Mouse (Mus musculus) forebrain, embryonic 14.5 days (tissue): ENCODE results near the gene Ccdc115. TPM values are rescaled to one million over a fixed set of nuclear protein-coding genes. Genes with fewer than 3 reads are reported as not detected.

Source experiments
- ATAC-seq: fragments of 200-750 bp; cut with Nextera tagmentation; 2 replicates; pipeline ENCODE4 v1.8.0; 2017; ENCODE audit warnings: mild to moderate bottlenecking, moderate library complexity
- DNase-seq: peaks from one replicate; pipeline ENCODE4 v3.0.0-alpha.2; 2015; ENCODE audit warnings: low spot score
- H3K27ac ChIP-seq: fragments of 300-500 bp; sonication (generic); 2 replicates; pipeline ENCODE4 v1.5.1; 2014; ENCODE audit warnings: low read depth, mild to moderate bottlenecking, control low read depth, low read length, moderate library complexity
- H3K27me3 ChIP-seq: fragments of 300-500 bp; sonication (generic); replicated peaks from 2 replicates; pipeline ENCODE4 v1.6.1; 2014; ENCODE audit warnings: low read length, control low read depth, mixed read lengths; ENCODE audit not compliant: control insufficient read depth, insufficient read depth
- H3K36me3 ChIP-seq: fragments of 300-500 bp; sonication (generic); 2 replicates; pipeline ENCODE4 v1.6.1; 2014; ENCODE audit warnings: low read length, control low read depth; ENCODE audit not compliant: control insufficient read depth, insufficient read depth
- H3K4me1 ChIP-seq: fragments of 300-500 bp; sonication (generic); 2 replicates; pipeline ENCODE4 v1.6.1; 2014; ENCODE audit warnings: antibody characterized with exemption, low read length, control low read depth; ENCODE audit not compliant: control insufficient read depth, insufficient read depth
- H3K4me2 ChIP-seq: fragments of 300-500 bp; sonication (generic); 2 replicates; pipeline ENCODE4 v1.6.1; 2014; ENCODE audit warnings: mild to moderate bottlenecking, control low read depth, low read length
- H3K4me3 ChIP-seq: fragments of 300-500 bp; sonication (generic); 2 replicates; pipeline ENCODE4 v1.5.1; 2014; ENCODE audit warnings: low read depth, low read length, control low read depth
- H3K9ac ChIP-seq: fragments of 300-500 bp; sonication (generic); 2 replicates; pipeline ENCODE4 v1.6.1; 2014; ENCODE audit warnings: mild to moderate bottlenecking, low read length, control low read depth, moderate library complexity
- H3K9me3 ChIP-seq: fragments of 300-500 bp; sonication (generic); replicated peaks from 2 replicates; pipeline ENCODE4 v1.6.1; 2016; ENCODE audit warnings: low read length, control low read depth, mixed read lengths; ENCODE audit not compliant: control insufficient read depth
- WGBS: fragments of 180-500 bp; shearing (Covaris S2); extraction: QIAGEN DNeasy Blood & Tissue Kit; methylation state at CpG from one replicate; pipeline ENCODE4 v1.1.7; 2014; 5-methylcytosine and 5-hydroxymethylcytosine counted together
- polyA plus RNA-seq: library from polyadenylated mRNA; unstranded; fragments of >200 nt; fragmentation: Nextera tagmentation; extraction: Ambion mirVana; gene quantifications from 2 replicates; pipeline ENCODE4 v1.2.1, GENCODE M21; 2014

Ccdc115 gene
- 69.8 and 70.3 TPM in 2 replicates for polyA plus RNA-seq

GRCm38 (mm10) chr1:34439215-34439960, at the start of gene Ccdc115, which contains the start of gene Imp4:
Ccdc115 (minus strand) TSS chr1:34439672.
Imp4 (plus strand) TSS chr1:34439851.
- H3K27ac ChIP-seq: no peak within 1 kb of the TSS
- DNase-seq: peak; percentile 100
- WGBS: under 1% methylated on average over 48 of the region's 48 CpGs
- H3K9me3 ChIP-seq: no peaks in the 10 kb centered on the region
- H3K36me3 ChIP-seq: peaks cover 24% of the 10 kb centered on the region
- peak within 1 kb of the TSS; percentile 62 for H3K9ac ChIP-seq
- H3K4me1 ChIP-seq: peaks cover 5% of the 10 kb centered on the region
- peak within 1 kb of the TSS; percentile 67 for H3K4me2 ChIP-seq
- ATAC-seq: peak; percentile 94
- no peaks in the 10 kb centered on the region for H3K27me3 ChIP-seq
- peak within 1 kb of the TSS; percentile 59 for H3K4me3 ChIP-seq

GRCm38 (mm10) chr1:34487383-34487782, 47.9 kb upstream of the Ccdc115 start:
- no peak for ATAC-seq
- Histone ChIP-seq H3K4me3 (no peak overlapping the region), H3K4me1 (peaks cover 3% of the 10 kb centered on the region; the same call in 1 of the 2 replicates), H3K9me3 (no peaks in the 10 kb centered on the region), H3K4me2 (no peak overlapping the region), H3K27me3 (no peaks in the 10 kb centered on the region), H3K27ac (no peak overlapping the region), H3K36me3 (no peaks in the 10 kb centered on the region), H3K9ac (no peak overlapping the region)
- no peak for DNase-seq
- WGBS: 94% methylated on average over 3 of the region's 3 CpGs

GRCm38 (mm10) chr1:34485461-34486188, 46.2 kb upstream of the Ccdc115 start:
- Histone ChIP-seq H3K4me3 (peak overlapping the region; percentile 14), H3K9me3 (no peaks in the 10 kb centered on the region), H3K9ac (peak overlapping the region; percentile 17; the same call in 1 of the 2 replicates), H3K4me1 (peaks cover 3% of the 10 kb centered on the region; the same call in 1 of the 2 replicates), H3K36me3 (no peaks in the 10 kb centered on the region), H3K27me3 (no peaks in the 10 kb centered on the region), H3K4me2 (peak overlapping the region; percentile 47), H3K27ac (no peak overlapping the region)
- ATAC-seq (peak; percentile 23; the same call in 1 of the 2 replicates), DNase-seq (peak; percentile 56)
- 12% methylated on average over 25 of the region's 25 CpGs for WGBS

DNA sequence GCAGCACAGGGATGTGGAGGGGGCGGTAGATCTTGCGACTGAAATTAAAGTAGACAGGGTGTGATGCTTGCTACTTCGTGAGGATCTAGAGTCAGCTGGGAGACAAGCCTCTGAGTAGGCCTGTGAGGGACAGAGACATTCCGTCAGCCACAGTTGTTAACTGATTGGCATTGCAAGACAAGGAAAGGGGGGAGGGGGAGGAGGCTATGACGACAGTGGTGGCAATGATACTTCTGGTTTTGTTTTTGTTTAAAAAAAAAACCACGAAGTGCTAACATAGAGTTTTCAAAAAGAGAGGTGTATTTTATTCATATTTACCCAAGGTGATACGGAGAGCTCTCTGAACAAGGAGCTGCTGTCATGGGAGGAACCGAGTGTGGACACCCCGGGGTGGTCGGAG, 45.0 kb upstream of the Ccdc115 start:
- WGBS: 81% methylated on average over 10 of the region's 10 CpGs
- peaks cover 3% of the 10 kb centered on the region; the same call in 1 of the 2 replicates for H3K4me1 ChIP-seq
- no peaks in the 10 kb centered on the region for H3K9me3 ChIP-seq
- no peaks in the 10 kb centered on the region for H3K27me3 ChIP-seq
- DNase-seq (no peak), ATAC-seq (no peak)
- no peaks in the 10 kb centered on the region for H3K36me3 ChIP-seq
- no peak overlapping the region for H3K9ac ChIP-seq
- no peak overlapping the region for H3K27ac ChIP-seq
- H3K4me3 ChIP-seq: no peak overlapping the region
- no peak overlapping the region for H3K4me2 ChIP-seq

DNA sequence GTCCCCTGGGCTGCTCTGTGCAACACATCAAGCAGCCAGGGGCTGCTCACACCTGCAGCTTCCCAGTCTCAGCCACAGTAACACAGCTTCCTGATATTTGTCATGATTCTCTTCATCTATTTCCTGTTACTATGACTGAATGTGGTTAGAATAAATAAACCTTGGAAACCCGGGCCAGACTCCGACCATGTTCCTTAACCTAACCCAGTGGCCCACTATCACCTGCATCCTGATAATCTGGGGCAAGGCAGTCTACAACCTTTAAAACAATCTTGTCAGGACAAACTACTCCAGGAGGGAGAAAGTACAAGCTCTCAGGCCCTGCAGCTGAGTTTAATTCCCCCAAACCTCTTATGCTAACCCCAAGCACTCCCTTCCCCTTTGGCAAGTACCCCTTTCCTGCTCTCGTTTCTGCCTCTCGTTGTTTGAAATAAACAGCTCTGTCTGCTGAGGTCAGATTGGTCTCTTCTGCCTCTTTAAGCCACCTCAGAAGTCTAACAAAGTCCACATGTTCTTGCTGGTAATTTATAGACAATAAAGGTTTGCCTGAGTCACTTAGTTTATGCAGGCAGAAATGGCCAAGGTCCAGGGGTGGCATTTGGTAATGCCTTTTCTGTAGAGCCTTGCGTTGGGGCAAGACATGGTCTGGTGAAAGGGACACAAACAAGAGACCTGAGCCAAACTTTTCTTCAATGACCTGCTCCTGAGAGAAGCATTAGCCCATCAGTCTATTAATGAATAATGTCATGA, 42.6 kb upstream of the Ccdc115 start:
- Histone ChIP-seq H3K4me1 (peaks cover 3% of the 10 kb centered on the region; the same call in 1 of the 2 replicates), H3K4me2 (no peak overlapping the region), H3K9me3 (no peaks in the 10 kb centered on the region), H3K9ac (no peak overlapping the region), H3K36me3 (no peaks in the 10 kb centered on the region), H3K27me3 (no peaks in the 10 kb centered on the region), H3K27ac (no peak overlapping the region), H3K4me3 (no peak overlapping the region)
- DNase-seq (no peak), ATAC-seq (no peak)
- 82% methylated on average over 5 of the region's 5 CpGs for WGBS

DNA sequence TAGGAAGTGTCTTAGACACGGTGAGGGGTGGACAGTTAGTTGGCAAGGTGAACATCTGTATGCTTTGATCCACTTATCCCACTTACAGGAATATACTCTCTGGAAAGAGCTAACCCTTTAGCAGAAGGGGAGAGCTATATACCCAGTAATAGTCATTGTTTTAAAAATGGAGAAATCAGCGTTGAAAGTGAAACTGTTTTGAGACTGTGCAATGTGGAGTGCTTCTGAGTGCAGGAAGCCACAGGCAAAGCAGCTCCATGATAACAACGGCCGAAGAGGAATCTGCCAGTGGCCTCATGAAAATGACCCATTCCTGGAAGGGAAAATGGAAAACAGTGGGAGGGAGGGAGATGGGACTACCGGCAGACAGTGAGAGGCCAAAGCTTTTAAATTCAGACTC, 41.3 kb upstream of the Ccdc115 start:
- H3K36me3 ChIP-seq: no peaks in the 10 kb centered on the region
- no peaks in the 10 kb centered on the region for H3K9me3 ChIP-seq
- no peaks in the 10 kb centered on the region for H3K27me3 ChIP-seq
- H3K9ac ChIP-seq: no peak overlapping the region
- DNase-seq: no peak
- no peak overlapping the region for H3K4me3 ChIP-seq
- H3K4me1 ChIP-seq: peaks cover 3% of the 10 kb centered on the region; the same call in 1 of the 2 replicates
- H3K4me2 ChIP-seq: no peak overlapping the region
- 84% methylated on average over 5 of the region's 5 CpGs for WGBS
- no peak overlapping the region for H3K27ac ChIP-seq
- no peak for ATAC-seq

DNA sequence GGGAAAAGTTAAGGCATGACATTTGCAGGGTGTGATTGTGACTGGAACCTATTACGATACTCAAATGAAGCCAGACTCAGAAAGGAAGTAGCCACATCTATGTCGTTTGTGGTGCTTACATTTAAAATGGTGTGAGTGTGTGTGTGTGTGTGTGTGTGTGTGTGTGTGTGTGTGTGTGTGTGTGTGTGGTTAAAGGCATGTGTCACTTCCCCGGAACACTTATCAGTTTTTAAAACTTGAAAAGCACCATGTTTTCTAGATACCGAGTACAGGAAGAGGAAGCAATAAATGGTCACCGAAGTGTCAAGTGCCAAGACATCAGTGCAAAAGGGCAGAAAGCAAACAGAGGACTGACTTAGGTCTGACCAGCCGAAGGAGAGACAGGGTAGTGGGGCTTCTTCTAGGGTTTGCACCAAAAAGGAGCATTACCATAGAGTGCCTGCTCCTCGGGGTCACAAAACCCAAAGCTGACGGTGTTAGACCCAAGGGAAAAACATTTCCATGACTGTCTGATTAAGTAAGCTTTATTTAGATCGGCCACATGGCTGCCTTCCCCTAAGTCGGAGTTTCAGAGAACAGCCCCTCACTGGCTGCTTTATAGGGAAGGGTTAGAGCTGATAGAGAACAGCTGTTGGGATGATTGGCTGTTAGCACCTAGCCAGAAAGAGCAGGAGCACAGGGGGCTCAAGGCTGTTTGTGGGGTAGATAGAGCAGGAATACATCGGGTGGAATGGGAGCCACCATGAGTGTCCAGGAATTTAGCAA, 39.6 kb upstream of the Ccdc115 start:
- DNase-seq (no peak), ATAC-seq (no peak)
- Histone ChIP-seq H3K4me2 (no peak overlapping the region), H3K36me3 (no peaks in the 10 kb centered on the region), H3K27ac (no peak overlapping the region), H3K9me3 (no peaks in the 10 kb centered on the region), H3K4me3 (no peak overlapping the region), H3K4me1 (no peaks in the 10 kb centered on the region), H3K9ac (no peak overlapping the region), H3K27me3 (no peaks in the 10 kb centered on the region)
- WGBS: 78% methylated on average over 11 of the region's 11 CpGs
